Mouse (Mus musculus) kidney, adult 2 months (tissue): ENCODE measurements around the gene Cyp3a13.

Experiments
- CTCF ChIP-seq: fragments of 200-500 bp; conservative IDR thresholded peaks from 2 replicates; pipeline ENCODE4 v1.5.1; 2011; ENCODE audit warnings: low read depth, mild to moderate bottlenecking, control low read depth, low read length, moderate library complexity, mixed read lengths; ENCODE audit not compliant: insufficient read depth, insufficient read length
- POLR2A ChIP-seq: fragments of 200-500 bp; IDR thresholded peaks from one replicate; pipeline ENCODE4 v1.6.1; 2011; ENCODE audit warnings: low read depth, low read length, control low read depth

GRCm38 (mm10) chr5:137922171-137922570 lies 752 bp upstream of the Cyp3a13 start:
- TF ChIP-seq POLR2A, result no peak
- TF ChIP-seq CTCF, result no peak
